Mouse (Mus musculus) lung, embryonic 15.5 days (tissue): ENCODE results near the gene Mrm1. TPM values are rescaled to one million over a fixed set of nuclear protein-coding genes. Genes with fewer than 3 reads are reported as not detected.
A peak's percentile ranks its signal among the peaks of the same experiment; 100 is the strongest.

Source experiments
- ATAC-seq: fragments of 200-750 bp; cut with Nextera tagmentation; 2 replicates; pipeline ENCODE4 v1.8.0; 2017; ENCODE audit warnings: moderate number of reproducible peaks, borderline replicate concordance; ENCODE audit not compliant: low FRiP score, low TSS enrichment; ENCODE audit errors: extremely low read depth
- H3K27ac ChIP-seq: fragments of 300-500 bp; sonication (generic); 2 replicates; pipeline ENCODE4 v1.5.1; 2015; ENCODE audit warnings: moderate library complexity, mild to moderate bottlenecking, inconsistent platforms
- H3K27me3 ChIP-seq: fragments of 300-500 bp; sonication (generic); 2 replicates; pipeline ENCODE4 v1.6.1; 2015; ENCODE audit warnings: inconsistent platforms
- H3K36me3 ChIP-seq: fragments of 300-500 bp; sonication (generic); 2 replicates; pipeline ENCODE4 v1.6.1; 2015; ENCODE audit warnings: inconsistent platforms
- H3K4me1 ChIP-seq: fragments of 300-500 bp; sonication (generic); 2 replicates; pipeline ENCODE4 v1.6.1; 2015; ENCODE audit warnings: inconsistent platforms
- H3K4me2 ChIP-seq: fragments of 300-500 bp; sonication (generic); 2 replicates; pipeline ENCODE4 v1.6.1; 2015; ENCODE audit warnings: inconsistent platforms, mild to moderate bottlenecking, moderate library complexity
- H3K4me3 ChIP-seq: fragments of 300-500 bp; sonication (generic); 2 replicates; pipeline ENCODE4 v1.5.1; 2015; ENCODE audit warnings: mild to moderate bottlenecking, inconsistent platforms
- H3K9ac ChIP-seq: fragments of 300-500 bp; sonication (generic); 2 replicates; pipeline ENCODE4 v1.6.1; 2015; ENCODE audit warnings: inconsistent platforms
- H3K9me3 ChIP-seq: fragments of 300-500 bp; sonication (generic); 2 replicates; pipeline ENCODE4 v1.6.1; 2016; ENCODE audit warnings: inconsistent platforms
- WGBS: fragments of 180-500 bp; shearing (Covaris S2); methylation state at CpG from one replicate; pipeline ENCODE4 v1.1.7; 2015; 5-methylcytosine and 5-hydroxymethylcytosine counted together
- polyA plus RNA-seq: library from polyadenylated mRNA; unstranded; fragments of >200 nt; fragmentation: Nextera tagmentation; extraction: Ambion mirVana; gene quantifications from 2 replicates; pipeline ENCODE4 v1.2.1, GENCODE M21; 2015

The Mrm1 gene
- polyA plus RNA-seq, 1 experiment from 2014 or later = 10.7 TPM

- 19% methylated on average over 21 of the region's 21 CpGs for WGBS
- H3K9me3 ChIP-seq = no peaks in the 10 kb centered on the region
Measured at GRCm38 (mm10) chr11:84797627-84798353, 21.5 kb downstream of the Mrm1 start.

GRCm38 (mm10) chr11:84797026-84797425 is 22.3 kb downstream of the Mrm1 start:
- no peak overlapping the region for H3K4me3 ChIP-seq
- H3K27me3 ChIP-seq = no peaks in the 10 kb centered on the region
- no peak overlapping the region for H3K4me2 ChIP-seq
- 26% methylated on average over 10 of the region's 10 CpGs for WGBS
- H3K4me1 ChIP-seq = no peaks in the 10 kb centered on the region
- ATAC-seq = no peak
- no peak overlapping the region for H3K9ac ChIP-seq
- H3K27ac ChIP-seq = no peak overlapping the region
- H3K36me3 ChIP-seq = no peaks in the 10 kb centered on the region
- H3K9me3 ChIP-seq = no peaks in the 10 kb centered on the region

More at GRCm38 (mm10) chr11:84797627-84798353, 21.5 kb downstream of the Mrm1 start:
- Histone ChIP-seq H3K4me1 (no peaks in the 10 kb centered on the region), H3K9ac (no peak overlapping the region), H3K27me3 (no peaks in the 10 kb centered on the region), H3K36me3 (no peaks in the 10 kb centered on the region), H3K4me2 (no peak overlapping the region), H3K27ac (no peak overlapping the region), H3K4me3 (no peak overlapping the region)
- ATAC-seq = no peak

GRCm38 (mm10) chr11:84794496-84795113 is 24.7 kb downstream of the Mrm1 start:
- Histone ChIP-seq H3K27ac (no peak overlapping the region), H3K36me3 (no peaks in the 10 kb centered on the region), H3K9me3 (no peaks in the 10 kb centered on the region), H3K4me3 (no peak overlapping the region), H3K4me1 (no peaks in the 10 kb centered on the region), H3K4me2 (no peak overlapping the region), H3K9ac (no peak overlapping the region), H3K27me3 (no peaks in the 10 kb centered on the region)
- 10% methylated on average over 17 of the region's 17 CpGs for WGBS
- ATAC-seq = peak; percentile 42; the same call in 1 of the 2 replicates

GRCm38 (mm10) chr11:84793545-84793944 is 25.8 kb downstream of the Mrm1 start:
- Histone ChIP-seq H3K27me3 (no peaks in the 10 kb centered on the region), H3K27ac (no peak overlapping the region), H3K9ac (no peak overlapping the region), H3K4me3 (no peak overlapping the region), H3K4me2 (no peak overlapping the region), H3K36me3 (no peaks in the 10 kb centered on the region), H3K9me3 (no peaks in the 10 kb centered on the region), H3K4me1 (no peaks in the 10 kb centered on the region)
- no peak for ATAC-seq

GRCm38 (mm10) chr11:84790383-84790782 is 28.9 kb downstream of the Mrm1 start:
- no peaks in the 10 kb centered on the region for H3K9me3 ChIP-seq
- no peak overlapping the region for H3K9ac ChIP-seq
- 48% methylated on average over 6 of the region's 6 CpGs for WGBS
- H3K4me3 ChIP-seq = no peak overlapping the region
- H3K27me3 ChIP-seq = 0 out of 2 replicates have a peak, but pooled peaks cover 3% of the 10 kb centered on the region
- H3K4me1 ChIP-seq = no peaks in the 10 kb centered on the region
- no peak for ATAC-seq
- H3K4me2 ChIP-seq = no peak overlapping the region
- no peaks in the 10 kb centered on the region for H3K36me3 ChIP-seq
- H3K27ac ChIP-seq = no peak overlapping the region

- ATAC-seq = no peak
- Histone ChIP-seq H3K27me3 (peaks cover 27% of the 10 kb centered on the region), H3K9me3 (no peaks in the 10 kb centered on the region), H3K27ac (no peak overlapping the region), H3K4me2 (no peak overlapping the region), H3K4me3 (no peak overlapping the region), H3K36me3 (no peaks in the 10 kb centered on the region), H3K9ac (no peak overlapping the region), H3K4me1 (peaks cover 15% of the 10 kb centered on the region; the same call in 1 of the 2 replicates)
- 4% methylated on average over 19 of the region's 19 CpGs for WGBS
Measured at GRCm38 (mm10) chr11:84780143-84780870, 39.0 kb downstream of the Mrm1 start.

GRCm38 (mm10) chr11:84775560-84775959 is 43.8 kb downstream of the Mrm1 start:
- H3K9ac ChIP-seq = no peak overlapping the region
- no peak overlapping the region for H3K4me3 ChIP-seq
- 3% methylated on average over 4 of the region's 4 CpGs for WGBS
- no peak overlapping the region for H3K27ac ChIP-seq
- no peak overlapping the region; the same call in 1 of the 2 replicates for H3K4me2 ChIP-seq
- no peak for ATAC-seq
- peaks cover 22% of the 10 kb centered on the region for H3K27me3 ChIP-seq
- no peaks in the 10 kb centered on the region for H3K9me3 ChIP-seq
- H3K4me1 ChIP-seq = peaks cover 13% of the 10 kb centered on the region; the same call in 1 of the 2 replicates
- no peaks in the 10 kb centered on the region for H3K36me3 ChIP-seq

GRCm38 (mm10) chr11:84774870-84775514 is 44.3 kb downstream of the Mrm1 start:
- no peak overlapping the region for H3K9ac ChIP-seq
- no peak overlapping the region; the same call in 1 of the 2 replicates for H3K4me2 ChIP-seq
- WGBS = 39% methylated on average over 13 of the region's 13 CpGs
- H3K9me3 ChIP-seq = no peaks in the 10 kb centered on the region
- H3K27ac ChIP-seq = no peak overlapping the region
- peaks cover 10% of the 10 kb centered on the region; the same call in 1 of the 2 replicates for H3K4me1 ChIP-seq
- H3K27me3 ChIP-seq = peaks cover 16% of the 10 kb centered on the region
- ATAC-seq = no peak
- H3K36me3 ChIP-seq = no peaks in the 10 kb centered on the region
- no peak overlapping the region for H3K4me3 ChIP-seq

- H3K4me1 ChIP-seq = peaks cover 11% of the 10 kb centered on the region; the same call in 1 of the 2 replicates
- H3K27me3 ChIP-seq = peaks cover 28% of the 10 kb centered on the region; the same call in 1 of the 2 replicates
- 42% methylated on average over 6 of the region's 6 CpGs for WGBS
- H3K9me3 ChIP-seq = no peaks in the 10 kb centered on the region
- no peak overlapping the region for H3K4me3 ChIP-seq
- no peak for ATAC-seq
- no peak overlapping the region for H3K4me2 ChIP-seq
- H3K36me3 ChIP-seq = no peaks in the 10 kb centered on the region
- no peak overlapping the region for H3K27ac ChIP-seq
- no peak overlapping the region for H3K9ac ChIP-seq
Measured at GRCm38 (mm10) chr11:84767898-84768297, 51.4 kb downstream of the Mrm1 start.

- Histone ChIP-seq H3K4me3 (no peak overlapping the region), H3K4me1 (peaks cover 11% of the 10 kb centered on the region; the same call in 1 of the 2 replicates), H3K36me3 (no peaks in the 10 kb centered on the region), H3K9me3 (no peaks in the 10 kb centered on the region), H3K27ac (no peak overlapping the region), H3K9ac (no peak overlapping the region), H3K4me2 (no peak overlapping the region), H3K27me3 (peaks cover 31% of the 10 kb centered on the region; the same call in 1 of the 2 replicates)
- 10% methylated on average over 5 of the region's 5 CpGs for WGBS
- ATAC-seq = no peak
Measured at GRCm38 (mm10) chr11:84765125-84765524, 54.2 kb downstream of the Mrm1 start.

GRCm38 (mm10) chr11:84764527-84764961 is 54.8 kb downstream of the Mrm1 start:
- no peak overlapping the region for H3K9ac ChIP-seq
- 4% methylated on average over 18 of the region's 21 CpGs for WGBS
- H3K4me1 ChIP-seq = peaks cover 11% of the 10 kb centered on the region; the same call in 1 of the 2 replicates
- peaks cover 34% of the 10 kb centered on the region; the same call in 1 of the 2 replicates for H3K27me3 ChIP-seq
- no peak overlapping the region for H3K4me3 ChIP-seq
- ATAC-seq = no peak
- H3K9me3 ChIP-seq = no peaks in the 10 kb centered on the region
- peak overlapping the region; percentile 46 for H3K4me2 ChIP-seq
- H3K36me3 ChIP-seq = no peaks in the 10 kb centered on the region
- H3K27ac ChIP-seq = no peak overlapping the region
